Mouse (Mus musculus) spleen, adult 18-20 months (tissue): ENCODE data around the gene Gm30191.
A peak's percentile ranks its signal among the peaks of the same experiment; 100 is the strongest.
"Not testable (repeated sequence)": the region's sequence is repeated elsewhere in the genome, so short reads cannot be mapped to it uniquely, and the experiment has no call there.

Experiments
- DNase-seq, 2 experiments: peaks; one replicate each; pipeline ENCODE4 v3.0.0; 2022; ENCODE audit warnings: mixed read lengths in 2 of 2

Gene Gm30191

DNA sequence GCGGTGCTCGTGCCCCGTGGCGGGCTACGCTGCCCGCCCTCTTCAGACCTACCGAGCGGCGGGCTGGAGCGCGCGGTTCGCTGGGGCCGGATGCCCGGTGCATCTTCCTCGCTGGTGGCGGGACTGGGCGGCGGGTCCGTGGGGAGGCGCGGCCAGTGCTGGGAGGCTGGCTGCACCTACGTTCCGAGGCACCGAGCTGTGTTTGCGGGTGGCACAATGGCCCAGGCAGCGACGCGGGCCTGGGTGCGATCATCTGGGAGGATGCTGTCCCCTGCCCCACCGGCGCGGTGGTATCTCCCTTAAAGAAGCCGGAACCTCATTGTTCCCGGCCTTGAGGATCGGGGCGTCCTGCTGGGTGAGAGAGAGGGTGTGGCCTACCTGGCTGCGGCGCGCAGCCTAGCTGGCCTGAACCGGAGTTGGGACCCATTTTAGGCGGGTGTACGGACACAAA, 40.9 kb downstream of the Gm30191 start, which contains the start of gene Pdik1l:
Pdik1l (minus strand) TSS at position 321 of the 451 bp plus-strand sequence.
- peak; percentile 67 to 69 for DNase-seq

DNA sequence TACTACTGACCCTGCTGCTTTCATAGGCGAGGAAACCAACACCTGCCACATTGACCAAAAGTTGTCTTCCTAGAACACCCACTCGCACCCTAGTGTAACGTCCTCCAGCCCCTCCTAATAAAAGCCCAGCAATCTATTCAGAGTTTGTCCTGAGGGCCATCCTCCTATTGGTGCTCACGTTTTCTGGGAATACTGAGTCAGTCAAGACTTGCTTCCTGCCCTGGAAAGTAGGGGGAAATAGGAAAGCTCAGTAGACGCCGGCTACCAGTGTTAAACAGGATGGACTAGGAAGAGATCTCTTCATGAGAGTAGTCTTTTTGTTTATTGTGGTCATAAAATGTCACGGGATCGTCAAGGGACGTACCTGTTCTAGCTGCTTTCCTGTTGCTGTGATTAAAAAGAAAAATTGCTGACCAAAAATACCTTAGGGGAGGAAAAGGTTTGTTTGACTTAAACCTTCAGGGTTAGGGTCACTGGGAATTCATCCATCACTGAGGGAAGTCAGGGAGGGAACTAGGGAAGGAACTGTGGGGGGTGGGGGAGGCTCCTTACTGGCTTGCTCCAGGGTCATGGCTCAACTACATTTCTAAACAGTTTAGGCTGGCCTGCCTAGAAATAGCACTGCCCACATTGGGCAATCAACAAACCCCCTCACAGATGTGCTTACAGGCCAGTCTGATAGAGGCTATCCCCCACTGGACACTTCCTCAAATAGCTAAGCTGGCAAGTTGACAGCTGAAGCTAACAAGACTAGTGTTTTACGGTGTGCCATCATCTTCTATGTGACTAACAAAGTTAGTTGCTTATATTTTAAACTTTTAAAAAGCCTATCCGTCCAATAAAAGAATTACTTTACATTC, 41.9 kb downstream of the Gm30191 start:
- no peak for DNase-seq

GRCm38 (mm10) chr4:134292067-134292466, 45.3 kb downstream of the Gm30191 start:
- DNase-seq = peak; percentile 49 to 77

DNA sequence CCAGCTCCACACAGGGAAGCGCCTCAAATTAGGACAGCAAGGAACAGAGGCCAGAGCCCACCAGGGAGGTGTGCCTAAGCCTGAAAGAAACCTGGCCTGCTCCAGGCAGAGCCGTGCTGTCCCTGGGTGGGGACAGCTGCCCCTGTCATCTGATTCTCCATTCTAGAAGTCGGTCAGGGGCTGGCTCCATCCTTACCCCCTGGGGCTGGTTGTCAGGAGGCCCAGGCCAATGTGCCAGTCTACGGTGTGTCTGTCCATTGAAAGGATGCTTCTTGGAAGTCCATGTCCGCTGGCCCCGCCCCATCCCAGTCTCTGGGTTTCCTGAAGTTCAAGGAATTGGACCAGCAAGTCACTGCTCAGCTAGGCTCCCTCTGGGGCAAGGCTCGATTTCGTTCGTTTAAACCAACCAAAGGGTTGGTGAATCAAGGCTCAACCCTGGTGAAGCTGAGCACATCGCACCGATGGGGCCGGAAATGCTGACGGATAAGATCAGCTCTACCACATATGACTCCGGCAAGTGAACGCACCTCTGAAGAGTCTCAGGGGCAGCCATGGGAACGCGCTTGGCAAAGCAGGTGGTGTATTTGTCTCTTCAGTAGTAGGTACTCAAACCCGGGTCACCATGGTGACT, 46.4 kb downstream of the Gm30191 start:
- no peak for DNase-seq

GRCm38 (mm10) chr4:134293692-134294163, 47.0 kb downstream of the Gm30191 start:
- no peak for DNase-seq

- not testable (repeated sequence) for DNase-seq
These were observed 49.4 kb downstream of the Gm30191 start for GRCm38 (mm10) chr4:134296096-134296495.

- DNase-seq = no peak
These were observed 49.8 kb downstream of the Gm30191 start for GRCm38 (mm10) chr4:134296523-134296922.

DNA sequence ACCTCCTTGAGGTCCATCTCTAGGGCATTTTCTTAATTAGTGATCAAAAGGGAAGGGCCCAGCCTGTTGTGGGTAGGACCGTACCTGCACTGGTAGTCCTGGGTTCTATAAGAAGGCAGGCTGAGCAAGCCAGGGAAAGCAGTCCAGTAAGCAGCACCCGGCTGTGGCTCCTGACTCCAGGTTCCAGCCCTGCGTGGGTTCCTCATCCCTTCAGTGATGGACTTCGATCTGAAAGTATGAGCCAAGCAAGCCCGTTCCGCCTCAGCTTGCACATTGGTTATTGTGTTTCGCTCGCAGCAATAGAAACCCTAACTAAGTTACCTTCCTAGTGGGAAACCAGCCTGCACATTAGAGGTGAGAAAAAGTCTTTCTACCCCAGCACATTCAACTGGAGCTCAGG, 50.6 kb downstream of the Gm30191 start:
- no peak for DNase-seq

DNA sequence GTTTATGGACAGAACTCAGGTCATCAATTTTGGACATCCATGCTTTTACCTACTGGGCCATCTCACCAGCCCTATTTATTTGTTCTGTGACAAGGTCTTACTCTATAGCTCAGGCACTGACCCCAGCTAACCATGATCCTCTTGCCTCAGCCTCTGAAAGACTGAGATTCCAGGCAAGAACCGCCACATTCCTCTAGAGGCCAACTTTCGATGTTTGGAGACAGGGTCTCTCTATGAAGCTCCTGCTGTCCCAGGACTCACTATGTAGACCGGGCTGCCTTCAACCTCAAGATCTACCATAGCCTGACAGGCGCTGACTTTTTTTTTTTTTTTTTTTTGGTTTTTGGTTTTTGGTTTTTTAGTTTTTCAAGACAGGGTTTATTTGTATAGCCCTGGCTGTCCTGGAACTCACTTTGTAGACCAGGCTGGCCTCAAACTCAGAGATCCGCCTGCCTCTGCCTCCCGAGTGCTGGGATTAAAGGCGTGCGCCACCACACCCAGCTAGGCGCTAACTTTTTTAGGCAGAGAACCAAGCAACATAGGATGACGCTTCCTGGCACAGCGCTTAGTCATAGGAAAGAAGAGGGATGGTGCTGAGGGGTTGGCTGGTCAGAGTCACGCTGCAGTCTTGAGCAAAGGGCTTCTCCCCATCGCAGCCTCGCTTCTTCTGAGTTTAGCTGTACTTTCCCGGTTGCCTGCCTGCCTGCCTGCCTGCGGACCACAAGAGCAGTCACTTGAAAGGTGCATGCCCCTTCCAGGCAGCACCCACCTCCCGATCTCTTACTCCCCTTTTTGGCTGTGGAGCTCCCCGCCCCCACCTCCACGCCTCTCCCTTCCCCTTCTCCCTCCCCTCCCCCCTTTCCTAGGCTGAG, 52.1 kb downstream of the Gm30191 start:
- no peak for DNase-seq

DNA sequence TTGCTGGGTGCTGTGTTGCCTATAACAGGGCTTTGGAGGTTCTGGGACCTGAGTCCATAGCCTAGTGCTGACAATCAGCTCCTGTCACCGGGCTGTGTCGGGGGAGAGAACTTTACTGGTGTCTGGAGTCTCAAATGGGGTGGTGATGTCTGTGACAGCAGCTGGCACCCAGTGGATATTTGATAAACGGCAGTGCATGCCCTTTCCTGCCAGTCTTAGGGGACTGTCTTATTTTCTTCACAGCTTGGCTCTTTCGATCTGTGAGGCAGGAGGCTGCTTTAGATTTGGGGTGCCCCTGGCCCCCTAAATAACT, 52.7 kb downstream of the Gm30191 start:
- no peak for DNase-seq
